Mouse (Mus musculus): ENCODE data around the gene Csad. TPM values are rescaled to one million over a fixed set of nuclear protein-coding genes. Genes with fewer than 3 reads are reported as not detected.
A peak's percentile ranks its signal among the peaks of the same experiment; 100 is the strongest.

Gene Csad
- polyA plus RNA-seq, 1 experiment from 2014 or later = 64.3 TPM

DNA sequence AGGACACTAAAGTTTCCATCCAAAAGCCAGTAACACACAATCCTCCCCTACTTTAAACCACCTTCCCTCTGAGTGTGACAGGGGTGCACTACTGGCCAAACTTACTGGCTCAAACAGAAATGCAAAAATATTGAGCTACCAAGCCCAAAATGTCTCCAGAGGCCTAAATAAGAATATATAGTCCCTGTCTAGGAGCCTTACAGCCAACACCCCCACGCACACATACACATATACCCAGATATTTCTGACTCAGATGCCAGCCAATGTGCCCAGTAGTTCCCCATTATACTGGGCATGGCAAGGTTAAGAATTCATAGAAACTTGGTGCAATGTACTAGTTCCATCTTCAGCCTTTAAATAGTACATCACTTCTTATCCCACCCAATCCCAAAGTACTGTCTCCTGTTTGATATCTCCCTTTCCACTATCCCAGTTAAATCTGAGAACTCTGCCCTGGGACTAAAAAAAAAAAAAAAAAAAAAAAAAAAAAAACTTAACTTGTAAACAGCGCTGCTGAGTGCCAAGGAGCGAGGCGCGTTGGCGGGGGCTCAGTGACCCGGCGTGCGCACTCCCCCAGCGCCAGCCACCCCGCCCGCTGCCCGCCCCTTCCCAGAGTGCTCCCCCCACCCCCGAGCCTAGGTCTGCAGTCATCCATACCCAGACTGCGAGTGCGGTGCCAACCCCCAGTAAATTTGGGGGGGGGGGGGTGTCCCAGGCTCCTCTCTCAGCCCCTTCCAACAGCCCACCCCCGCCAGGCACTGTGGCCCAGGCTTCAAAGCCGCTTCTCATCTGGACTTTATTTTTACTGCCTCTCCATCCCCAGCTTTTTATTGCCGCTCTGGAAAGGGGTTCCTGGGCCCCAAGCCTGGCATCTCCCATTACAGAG, 40.0 kb upstream of the Csad start:
- peaks cover 45% of the 10 kb centered on the region for H3K4me1 ChIP-seq
- WGBS = 16% methylated on average over 19 of the region's 19 CpGs

DNA sequence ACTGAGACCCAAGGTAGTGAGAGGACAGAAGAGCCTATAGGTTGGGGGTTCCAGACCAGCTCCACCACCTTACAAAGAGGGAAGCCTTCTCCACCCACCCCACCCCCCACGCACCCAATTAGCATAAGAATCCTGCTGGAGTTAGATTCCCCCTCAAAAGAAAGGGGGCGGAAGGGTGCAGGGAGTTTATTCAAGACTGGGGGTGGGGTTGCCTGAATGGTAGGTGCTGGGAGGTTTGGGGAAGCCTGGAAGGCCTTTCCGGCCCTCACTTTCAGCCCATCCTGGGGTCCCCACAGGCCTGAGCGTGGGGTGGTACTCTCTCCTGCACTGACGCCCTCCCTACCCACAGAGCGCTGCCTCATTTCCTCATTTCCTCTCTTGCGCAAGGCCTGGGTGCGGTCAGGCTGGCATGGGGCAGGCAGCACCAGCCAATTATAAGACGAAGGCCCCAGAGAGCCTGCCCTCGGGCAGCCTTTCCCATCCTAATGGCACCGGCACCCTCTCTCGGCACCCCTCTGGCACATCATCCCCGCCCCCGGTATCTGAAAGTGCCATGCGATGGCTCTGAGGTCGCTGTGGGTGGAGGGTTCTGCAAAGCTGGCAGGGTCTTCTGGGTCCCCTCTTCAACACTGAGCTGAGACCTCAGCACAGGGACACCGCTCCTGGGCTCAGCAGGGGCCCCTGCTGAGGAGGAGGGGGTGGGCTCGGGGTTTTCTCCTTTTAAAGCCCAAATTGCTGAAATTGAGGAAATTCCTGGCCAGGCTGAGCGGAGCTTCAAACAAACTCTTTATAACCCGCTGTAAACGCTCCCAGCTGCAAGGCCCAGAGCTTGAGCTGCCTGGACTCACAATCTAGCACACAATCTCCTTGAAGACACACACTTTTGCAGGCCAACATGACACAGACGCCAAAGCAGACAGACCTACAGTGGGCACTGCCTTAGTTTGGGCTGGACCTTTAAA, 39.0 kb upstream of the Csad start:
- peak overlapping the region; percentile 77 for H3K27ac ChIP-seq
- no peaks in the 10 kb centered on the region for H3K27me3 ChIP-seq (replicated peaks)
- H3K4me3 ChIP-seq (replicated peaks) = peak overlapping the region; percentile 64
- H3K4me1 ChIP-seq = peaks cover 38% of the 10 kb centered on the region
- H3K9me3 ChIP-seq = no peaks in the 10 kb centered on the region
- 25% methylated on average over 22 of the region's 22 CpGs for WGBS
- peak overlapping the region; percentile 4; the same call in 1 of the 2 replicates for H3K9ac ChIP-seq
- H3K4me2 ChIP-seq = peak overlapping the region; percentile 92
- ATAC-seq (ENCODE audit: insufficient read depth, low FRiP score, low read depth) = no peak
- H3K36me3 ChIP-seq = peaks cover 7% of the 10 kb centered on the region; the same call in 1 of the 2 replicates

More for the DNA sequence above, 40.0 kb upstream of the Csad start:
- Histone ChIP-seq H3K9ac (peak overlapping the region; percentile 65; the same call in 1 of the 2 replicates), H3K36me3 (0 out of 2 replicates have a peak, but pooled peaks cover 3% of the 10 kb centered on the region), H3K4me3 (replicated peaks) (peak overlapping the region; percentile 64), H3K27me3 (replicated peaks) (no peaks in the 10 kb centered on the region), H3K4me2 (peak overlapping the region; percentile 92), H3K27ac (peak overlapping the region; percentile 77), H3K9me3 (no peaks in the 10 kb centered on the region)
- ATAC-seq (ENCODE audit: insufficient read depth, low FRiP score, low read depth) = no peak

DNA sequence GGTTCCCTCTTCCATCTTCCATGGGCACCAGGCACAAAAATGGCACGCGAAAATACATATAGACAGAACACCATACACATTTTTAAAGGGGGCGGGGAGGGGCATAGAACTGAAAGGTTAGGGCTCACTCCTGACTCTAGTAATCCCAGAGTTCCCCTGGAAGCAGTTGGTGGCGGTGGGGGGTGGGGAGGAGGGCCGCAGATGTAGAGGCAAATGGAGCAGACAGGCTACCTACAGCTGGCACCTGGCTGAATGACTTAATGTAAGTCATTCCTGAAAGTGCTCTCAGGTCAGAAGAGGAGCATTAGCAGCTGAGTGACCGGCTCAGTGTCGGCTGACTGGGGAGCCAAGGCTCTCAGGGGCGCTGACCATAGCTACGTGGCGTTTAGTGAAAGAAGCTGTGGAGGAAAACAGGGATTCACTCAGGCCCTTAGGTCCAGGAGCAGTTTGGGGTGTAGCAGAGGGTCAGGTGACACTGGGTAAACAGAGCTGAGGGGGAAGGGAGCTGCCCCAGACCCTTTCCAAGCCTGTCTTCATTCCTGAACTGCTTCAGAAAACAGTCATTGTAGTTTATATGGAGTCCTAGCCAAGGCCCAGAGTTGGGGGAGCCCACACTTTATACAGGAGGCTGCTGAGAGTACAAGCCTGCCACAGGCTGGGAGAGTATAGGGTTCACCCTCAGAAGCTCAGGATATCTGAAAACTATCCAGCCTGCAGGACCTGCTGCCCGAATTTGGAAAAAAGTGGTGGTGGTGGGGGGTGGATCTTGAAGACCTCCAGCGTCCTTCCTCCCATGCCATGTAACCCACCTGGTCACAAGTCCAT, 38.1 kb upstream of the Csad start:
- WGBS = 45% methylated on average over 12 of the region's 12 CpGs
- ATAC-seq (ENCODE audit: insufficient read depth, low FRiP score, low read depth) = no peak
- H3K4me3 ChIP-seq (replicated peaks) = no peak overlapping the region
- no peaks in the 10 kb centered on the region for H3K9me3 ChIP-seq
- peak overlapping the region; percentile 77; the same call in 1 of the 2 replicates for H3K27ac ChIP-seq
- H3K36me3 ChIP-seq = peaks cover 8% of the 10 kb centered on the region; the same call in 1 of the 2 replicates
- H3K4me1 ChIP-seq = peaks cover 36% of the 10 kb centered on the region
- H3K9ac ChIP-seq = no peak overlapping the region
- H3K4me2 ChIP-seq = peak overlapping the region; percentile 92
- no peaks in the 10 kb centered on the region for H3K27me3 ChIP-seq (replicated peaks)

DNA sequence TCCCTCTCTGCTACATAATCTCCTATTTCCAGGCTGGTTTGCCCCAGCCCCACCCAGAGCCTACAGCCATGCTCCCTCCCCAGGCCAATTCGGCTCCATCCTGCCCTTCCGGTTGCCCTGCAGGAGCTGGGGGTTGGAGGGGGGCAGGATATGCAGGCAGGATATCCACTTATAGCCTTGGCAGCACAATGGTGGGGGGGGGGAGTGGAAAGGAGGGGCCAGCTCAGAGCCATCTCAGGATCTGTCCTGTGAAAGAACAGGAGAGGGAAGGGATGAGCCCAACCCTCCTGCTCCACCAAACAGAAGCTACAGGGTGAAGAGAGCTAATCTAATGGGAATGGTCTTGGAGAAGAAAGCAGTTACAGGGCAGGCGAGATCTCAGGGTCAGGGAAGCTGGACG, 36.1 kb upstream of the Csad start:
- Histone ChIP-seq H3K36me3 (peaks cover 8% of the 10 kb centered on the region; the same call in 1 of the 2 replicates), H3K9me3 (no peaks in the 10 kb centered on the region), H3K4me3 (replicated peaks) (no peak overlapping the region), H3K27ac (no peak overlapping the region), H3K4me1 (peaks cover 41% of the 10 kb centered on the region), H3K9ac (no peak overlapping the region), H3K27me3 (replicated peaks) (no peaks in the 10 kb centered on the region), H3K4me2 (no peak overlapping the region)
- ATAC-seq (ENCODE audit: insufficient read depth, low FRiP score, low read depth) = no peak
- 75% methylated on average over 4 of the region's 4 CpGs for WGBS

DNA sequence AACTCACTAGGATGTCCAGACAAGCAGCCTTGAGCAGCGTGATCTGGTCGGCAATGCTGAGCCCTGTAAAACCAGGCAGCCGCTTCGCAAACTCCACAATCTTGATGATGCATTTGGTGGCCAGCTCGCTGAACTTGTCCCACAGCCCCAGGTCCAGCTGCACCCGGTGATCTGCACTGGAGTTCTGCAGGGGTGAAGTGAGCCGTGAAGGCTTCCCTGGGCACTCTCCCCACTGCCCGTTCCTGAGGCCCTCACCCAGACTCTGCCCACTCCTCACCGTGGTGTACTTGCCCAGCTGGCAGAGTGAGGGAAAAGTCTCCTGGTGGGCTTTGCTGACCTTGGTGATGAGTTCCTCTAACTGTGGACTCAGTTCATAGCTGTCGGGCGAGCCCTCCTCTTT, 35.3 kb upstream of the Csad start:
- Histone ChIP-seq H3K9ac (no peak overlapping the region), H3K4me1 (peaks cover 40% of the 10 kb centered on the region)
- 74% methylated on average over 11 of the region's 11 CpGs for WGBS

DNA sequence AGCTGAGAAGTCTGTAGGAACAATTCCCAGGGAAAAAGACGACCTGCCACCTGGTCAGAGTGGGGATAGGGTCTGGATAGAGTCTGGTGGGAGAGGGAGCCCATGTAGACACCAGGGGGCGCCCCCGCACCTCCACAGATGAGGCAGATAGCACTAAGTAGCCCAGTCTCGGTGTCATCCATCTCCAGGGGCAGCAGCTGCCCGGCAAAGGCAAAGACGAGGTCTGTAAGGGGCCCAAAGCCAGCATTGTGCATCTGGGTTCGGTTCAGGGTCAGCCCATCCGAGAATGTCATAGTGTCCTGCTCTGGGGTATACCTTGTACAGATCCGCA, 34.7 kb upstream of the Csad start:
- H3K4me2 ChIP-seq = no peak overlapping the region
- 12% methylated on average over 9 of the region's 9 CpGs for WGBS
- H3K9ac ChIP-seq = no peak overlapping the region
- H3K4me3 ChIP-seq (replicated peaks) = no peak overlapping the region
- peaks cover 39% of the 10 kb centered on the region for H3K4me1 ChIP-seq
- H3K9me3 ChIP-seq = no peaks in the 10 kb centered on the region
- peaks cover 8% of the 10 kb centered on the region; the same call in 1 of the 2 replicates for H3K36me3 ChIP-seq
- no peak overlapping the region for H3K27ac ChIP-seq
- no peak for ATAC-seq (ENCODE audit: insufficient read depth, low FRiP score, low read depth)
- H3K27me3 ChIP-seq (replicated peaks) = no peaks in the 10 kb centered on the region

More for the DNA sequence above, 35.3 kb upstream of the Csad start:
- Histone ChIP-seq H3K9me3 (no peaks in the 10 kb centered on the region), H3K27me3 (replicated peaks) (no peaks in the 10 kb centered on the region), H3K4me3 (replicated peaks) (no peak overlapping the region), H3K27ac (no peak overlapping the region), H3K4me2 (no peak overlapping the region), H3K36me3 (peaks cover 8% of the 10 kb centered on the region; the same call in 1 of the 2 replicates)
- no peak for ATAC-seq (ENCODE audit: insufficient read depth, low FRiP score, low read depth)

DNA sequence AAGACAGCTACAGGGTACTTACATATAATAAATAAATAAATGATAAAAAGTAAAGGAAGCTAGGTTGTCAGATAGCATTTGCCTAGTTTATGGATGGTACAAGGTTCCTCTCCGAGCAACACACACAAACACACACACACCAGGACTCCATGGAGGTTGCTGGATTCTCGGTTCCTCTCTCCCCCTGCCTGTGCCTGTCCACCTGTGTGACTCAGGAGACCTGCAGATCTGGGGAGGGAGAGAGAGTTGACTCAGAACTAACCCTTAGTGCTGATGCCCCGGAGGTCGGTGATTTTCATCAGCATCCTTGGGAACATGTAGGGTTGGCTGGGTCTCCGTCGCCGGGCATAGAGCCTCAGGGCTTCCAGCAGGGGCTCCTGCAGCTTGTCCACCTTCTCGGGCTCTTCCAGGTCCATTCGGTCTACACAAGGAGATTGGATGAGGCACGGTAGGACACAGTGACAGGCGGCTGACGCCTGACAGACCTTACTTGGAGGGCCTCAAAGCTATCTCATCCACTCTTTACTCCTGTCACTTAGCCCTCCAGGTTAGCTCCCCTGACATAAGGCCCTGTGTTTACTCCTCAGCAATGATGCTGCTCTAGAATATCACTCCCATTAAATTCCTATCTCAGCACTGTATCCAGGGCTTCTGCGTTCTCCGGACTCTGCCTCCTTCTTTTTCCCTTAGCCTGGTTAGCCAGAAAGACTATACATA, 34.2 kb upstream of the Csad start:
- no peak for ATAC-seq (ENCODE audit: insufficient read depth, low FRiP score, low read depth)
- Histone ChIP-seq H3K27me3 (replicated peaks) (no peaks in the 10 kb centered on the region), H3K27ac (no peak overlapping the region), H3K4me2 (no peak overlapping the region), H3K4me3 (replicated peaks) (no peak overlapping the region), H3K4me1 (peaks cover 36% of the 10 kb centered on the region), H3K9ac (no peak overlapping the region), H3K9me3 (no peaks in the 10 kb centered on the region), H3K36me3 (peaks cover 8% of the 10 kb centered on the region; the same call in 1 of the 2 replicates)
- WGBS = 88% methylated on average over 14 of the region's 14 CpGs

DNA sequence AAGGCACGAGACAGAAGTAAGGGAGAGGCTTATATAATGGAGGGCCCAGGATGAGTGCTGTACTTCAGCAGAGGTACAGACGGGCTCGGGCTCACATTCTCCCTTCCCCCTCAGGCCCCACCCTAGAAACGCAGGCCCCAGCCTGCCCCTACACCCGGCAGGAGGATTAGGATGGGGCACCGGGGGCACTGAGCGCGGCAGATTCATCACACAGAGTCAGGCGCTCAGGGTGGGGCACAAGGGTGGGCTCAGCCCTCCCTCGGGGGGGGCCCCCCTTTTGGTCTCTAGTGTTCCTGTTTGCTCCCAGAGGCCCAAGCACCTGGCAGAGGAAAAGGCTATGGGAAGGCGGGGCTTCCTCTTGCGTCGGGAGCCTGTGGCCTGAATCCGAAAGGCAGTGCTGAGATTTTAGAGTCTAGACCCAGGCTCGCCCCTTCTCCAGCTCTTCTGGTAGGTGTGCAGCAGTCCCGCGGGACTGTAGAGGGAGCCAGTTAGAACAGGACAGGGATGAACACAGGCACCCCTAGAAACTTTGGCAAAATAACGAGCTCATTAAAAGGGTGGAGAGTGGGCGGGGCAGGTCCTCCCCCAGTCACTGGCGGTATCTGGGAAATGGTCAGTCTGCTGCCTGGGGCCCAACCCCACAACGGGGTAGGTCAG, 31.0 kb upstream of the Csad start:
- ATAC-seq (ENCODE audit: insufficient read depth, low FRiP score, low read depth) = peak; percentile 76
- H3K27ac ChIP-seq = peak overlapping the region; percentile 71
- H3K4me2 ChIP-seq = peak overlapping the region; percentile 39
- H3K27me3 ChIP-seq (replicated peaks) = no peaks in the 10 kb centered on the region
- peaks cover 5% of the 10 kb centered on the region; the same call in 1 of the 2 replicates for H3K36me3 ChIP-seq
- peaks cover 31% of the 10 kb centered on the region for H3K4me1 ChIP-seq
- no peak overlapping the region; the same call in 1 of the 2 replicates for H3K4me3 ChIP-seq (replicated peaks)
- no peaks in the 10 kb centered on the region for H3K9me3 ChIP-seq
- WGBS = 21% methylated on average over 20 of the region's 21 CpGs
- no peak overlapping the region for H3K9ac ChIP-seq

DNA sequence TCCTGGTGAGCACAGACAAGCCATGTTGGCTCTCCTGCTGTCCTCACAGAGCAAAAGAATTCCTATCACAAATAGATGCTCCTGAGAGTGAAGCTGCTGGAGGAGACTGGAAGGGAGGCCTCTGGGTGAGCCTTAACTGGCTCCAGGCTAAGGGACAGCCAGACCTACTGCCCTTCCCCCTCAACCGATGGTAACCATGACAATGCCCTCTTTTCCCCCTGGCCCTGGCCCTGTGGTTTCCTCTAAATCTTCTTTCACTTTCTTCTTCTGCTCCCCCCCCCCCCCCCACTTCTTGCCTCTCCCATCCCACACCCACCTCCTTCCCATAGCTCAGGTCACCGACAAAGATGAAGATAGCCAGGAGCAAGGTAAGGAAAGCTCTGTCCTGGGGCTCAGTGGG, 29.4 kb upstream of the Csad start:
- Histone ChIP-seq H3K27ac (no peak overlapping the region), H3K4me3 (replicated peaks) (no peak overlapping the region), H3K9me3 (no peaks in the 10 kb centered on the region), H3K36me3 (peaks cover 5% of the 10 kb centered on the region; the same call in 1 of the 2 replicates), H3K4me1 (peaks cover 28% of the 10 kb centered on the region), H3K27me3 (replicated peaks) (no peaks in the 10 kb centered on the region), H3K9ac (no peak overlapping the region), H3K4me2 (no peak overlapping the region)
- no peak for ATAC-seq (ENCODE audit: insufficient read depth, low FRiP score, low read depth)
- 25% methylated on average over 2 of the region's 2 CpGs for WGBS

DNA sequence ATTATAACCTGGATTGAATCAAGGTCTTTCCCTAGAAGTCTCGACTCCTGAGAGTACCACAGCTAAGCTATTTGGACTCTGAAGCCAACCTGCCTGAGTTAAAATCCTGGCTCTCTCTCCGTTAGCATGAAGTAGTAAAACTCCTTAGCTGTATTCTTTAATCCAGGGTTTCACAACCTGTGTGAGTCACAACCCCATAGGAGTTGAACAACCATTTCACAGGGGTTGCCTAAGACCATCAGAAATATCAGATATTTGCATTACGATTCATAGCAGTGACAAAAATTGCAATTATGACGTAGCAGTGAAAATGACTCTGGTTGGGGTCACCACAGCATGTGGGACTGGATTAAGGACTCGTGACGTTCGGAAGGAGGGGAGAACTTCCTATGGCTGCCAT, 28.2 kb upstream of the Csad start:
- Histone ChIP-seq H3K27ac (no peak overlapping the region), H3K27me3 (replicated peaks) (no peaks in the 10 kb centered on the region), H3K36me3 (no peaks in the 10 kb centered on the region), H3K9ac (no peak overlapping the region), H3K4me1 (peaks cover 28% of the 10 kb centered on the region), H3K9me3 (no peaks in the 10 kb centered on the region), H3K4me2 (no peak overlapping the region), H3K4me3 (replicated peaks) (no peak overlapping the region)
- no peak for ATAC-seq (ENCODE audit: insufficient read depth, low FRiP score, low read depth)
- WGBS = 82% methylated on average over 7 of the region's 7 CpGs
